Mouse (Mus musculus) C2C12 (cell line): ENCODE data around the gene Atm.

Experiments
- CEBPB ChIP-seq: IDR thresholded peaks from one replicate; pipeline ENCODE4 v1.6.1; 2011; ENCODE audit warnings: low read depth, mild to moderate bottlenecking, control low read depth, moderate library complexity
- CTCF ChIP-seq: IDR thresholded peaks from one replicate; pipeline ENCODE4 v1.5.1; 2011; ENCODE audit not compliant: control insufficient read depth, insufficient read depth, insufficient read length
- FOSL1 ChIP-seq: IDR thresholded peaks from one replicate; pipeline ENCODE4 v1.8.0; 2011; ENCODE audit warnings: mild to moderate bottlenecking, low read length; ENCODE audit not compliant: poor library complexity, insufficient read depth, severe bottlenecking
- MAX ChIP-seq: IDR thresholded peaks from one replicate; pipeline ENCODE4 v1.6.1; 2011; ENCODE audit warnings: mild to moderate bottlenecking, control low read depth
- MYOD1 ChIP-seq: IDR thresholded peaks from one replicate; pipeline ENCODE4 v1.6.1; 2011; ENCODE audit warnings: low read depth; ENCODE audit not compliant: control insufficient read depth, insufficient read length
- MYOG ChIP-seq: IDR thresholded peaks from one replicate; pipeline ENCODE4 v1.6.1; 2011; ENCODE audit not compliant: control insufficient read depth, insufficient read length; ENCODE audit errors: extremely low read depth
- USF1 ChIP-seq: IDR thresholded peaks from one replicate; pipeline ENCODE4 v1.6.1; 2011; ENCODE audit warnings: low read depth, mild to moderate bottlenecking, control low read depth, moderate library complexity

- TF ChIP-seq USF1 (no peak), MYOG (no peak), MAX (no peak), CTCF (no peak), MYOD1 (no peak), FOSL1 (no peak), CEBPB (no peak)
Measured at GRCm38 (mm10) chr9:53570662-53571061, 34.1 kb upstream of the Atm start.
